Mouse (Mus musculus) erythroid progenitor cell, adult 5-6 weeks (primary cell): ENCODE measurements around the gene Ubl4a. TPM values are rescaled to one million over a fixed set of nuclear protein-coding genes. Genes with fewer than 3 reads are reported as not detected.

Source experiments
- total RNA-seq, 2 experiments: library from RNA; stranded (forward) in 1 of 2; stranded (reverse) in 1 of 2; fragments of 150-400 nt in 1 of 2; fragments of 186-747, 209-891 nt in 1 of 2; gene quantifications; 2 replicates each; pipeline versions ENCODE4 v1.2.3 to v1.2.4; 2015 to 2017; ENCODE audit warnings: low replicate concordance in 2 of 2

Ubl4a gene
- total RNA-seq, 2 experiments from 2014 or later = 5.3 to 36.9 TPM

Other genes with a start within 250 kb of the Ubl4a start
- gene Opn1mw, start 245.8 kb downstream of the Ubl4a start, total RNA-seq (2015; ENCODE audit: low replicate concordance) = not detected in 2 replicates
- not detected in 2 replicates for gene Opn1mw, start 245.8 kb downstream of the Ubl4a start, total RNA-seq (2017; ENCODE audit: low replicate concordance)
- 26.3 and 37.3 TPM in 2 replicates for gene Mecp2, start 237.9 kb downstream of the Ubl4a start, total RNA-seq (2015; ENCODE audit: low replicate concordance)
- 24.9 and 28.2 TPM in 2 replicates for gene Mecp2, start 237.9 kb downstream of the Ubl4a start, total RNA-seq (2017; ENCODE audit: low replicate concordance)
- gene Tex28, start 205.4 kb downstream of the Ubl4a start, total RNA-seq (2015; ENCODE audit: low replicate concordance) = not detected in 2 replicates
- not detected in 2 replicates for gene Tex28, start 205.4 kb downstream of the Ubl4a start, total RNA-seq (2017; ENCODE audit: low replicate concordance)
- not detected in 2 replicates for gene Tktl1, start 196.0 kb downstream of the Ubl4a start, total RNA-seq (2015; ENCODE audit: low replicate concordance)
- gene Tktl1, start 196.0 kb downstream of the Ubl4a start, total RNA-seq (2017; ENCODE audit: low replicate concordance) = not detected in 2 replicates
- gene Flna, start 123.4 kb downstream of the Ubl4a start, total RNA-seq (2015; ENCODE audit: low replicate concordance) = 103 and 114 TPM in 2 replicates
- 122 and 133 TPM in 2 replicates for gene Flna, start 123.4 kb downstream of the Ubl4a start, total RNA-seq (2017; ENCODE audit: low replicate concordance)
- gene Emd, start 118.5 kb downstream of the Ubl4a start, total RNA-seq (2015; ENCODE audit: low replicate concordance) = 39.3 and 44.4 TPM in 2 replicates
- gene Emd, start 118.5 kb downstream of the Ubl4a start, total RNA-seq (2017; ENCODE audit: low replicate concordance) = 23.2 and 29.5 TPM in 2 replicates
- 718 and 731 TPM in 2 replicates for gene Rpl10, start 102.4 kb downstream of the Ubl4a start, total RNA-seq (2015; ENCODE audit: low replicate concordance)
- 354 and 377 TPM in 2 replicates for gene Rpl10, start 102.4 kb downstream of the Ubl4a start, total RNA-seq (2017; ENCODE audit: low replicate concordance)
- gene Taz, start 91.3 kb downstream of the Ubl4a start, total RNA-seq (2015; ENCODE audit: low replicate concordance) = 41.8 and 53.2 TPM in 2 replicates
- gene Taz, start 91.3 kb downstream of the Ubl4a start, total RNA-seq (2017; ENCODE audit: low replicate concordance) = 13.8 and 18.6 TPM in 2 replicates
- 108 and 154 TPM in 2 replicates for gene Dnase1l1, start 90.9 kb downstream of the Ubl4a start, total RNA-seq (2015; ENCODE audit: low replicate concordance)
- 73.7 and 110 TPM in 2 replicates for gene Dnase1l1, start 90.9 kb downstream of the Ubl4a start, total RNA-seq (2017; ENCODE audit: low replicate concordance)
- gene Atp6ap1, start 76.1 kb downstream of the Ubl4a start, total RNA-seq (2015; ENCODE audit: low replicate concordance) = 251 and 260 TPM in 2 replicates
- 152 and 179 TPM in 2 replicates for gene Atp6ap1, start 76.1 kb downstream of the Ubl4a start, total RNA-seq (2017; ENCODE audit: low replicate concordance)
- 185 and 200 TPM in 2 replicates for gene Gdi1, start 68.2 kb downstream of the Ubl4a start, total RNA-seq (2015; ENCODE audit: low replicate concordance)
- gene Gdi1, start 68.2 kb downstream of the Ubl4a start, total RNA-seq (2017; ENCODE audit: low replicate concordance) = 65.1 and 108 TPM in 2 replicates
- 20.5 and 38.1 TPM in 2 replicates for gene Fam50a, start 60.2 kb downstream of the Ubl4a start, total RNA-seq (2015; ENCODE audit: low replicate concordance)
- 30.1 and 43.0 TPM in 2 replicates for gene Fam50a, start 60.2 kb downstream of the Ubl4a start, total RNA-seq (2017; ENCODE audit: low replicate concordance)
- not detected in 2 replicates for gene Plxna3, start 44.2 kb downstream of the Ubl4a start, total RNA-seq (2015; ENCODE audit: low replicate concordance)
- not detected in 2 replicates for gene Plxna3, start 44.2 kb downstream of the Ubl4a start, total RNA-seq (2017; ENCODE audit: low replicate concordance)
- 15.1 and 20.9 TPM in 2 replicates for gene Lage3, start 19.6 kb downstream of the Ubl4a start, total RNA-seq (2015; ENCODE audit: low replicate concordance)
- gene Lage3, start 19.6 kb downstream of the Ubl4a start, total RNA-seq (2017; ENCODE audit: low replicate concordance) = 8.2 and 9.5 TPM in 2 replicates
- gene Slc10a3, start 131 bp upstream of the Ubl4a start, total RNA-seq (2015; ENCODE audit: low replicate concordance) = 1.8 and 9.6 TPM in 2 replicates
- gene Slc10a3, start 131 bp upstream of the Ubl4a start, total RNA-seq (2017; ENCODE audit: low replicate concordance) = 2.2 TPM in 1 of 2 replicates, not detected in the other
- gene Fam3a, start 20.1 kb upstream of the Ubl4a start, total RNA-seq (2015; ENCODE audit: low replicate concordance) = 6.3 and 12.3 TPM in 2 replicates
- gene Fam3a, start 20.1 kb upstream of the Ubl4a start, total RNA-seq (2017; ENCODE audit: low replicate concordance) = 0.68 and 3.6 TPM in 2 replicates
- 5.4 and 16.2 TPM in 2 replicates for gene Ikbkg, start 20.1 kb upstream of the Ubl4a start, total RNA-seq (2015; ENCODE audit: low replicate concordance)
- gene Ikbkg, start 20.1 kb upstream of the Ubl4a start, total RNA-seq (2017; ENCODE audit: low replicate concordance) = 12.8 and 16.8 TPM in 2 replicates
- gene G6pdx, start 56.0 kb upstream of the Ubl4a start, total RNA-seq (2015; ENCODE audit: low replicate concordance) = 63.7 and 64.9 TPM in 2 replicates
- gene G6pdx, start 56.0 kb upstream of the Ubl4a start, total RNA-seq (2017; ENCODE audit: low replicate concordance) = 38.5 and 45.2 TPM in 2 replicates
- not detected in 2 replicates for gene Gm6880, start 108.2 kb upstream of the Ubl4a start, total RNA-seq (2015; ENCODE audit: low replicate concordance)
- gene Gm6880, start 108.2 kb upstream of the Ubl4a start, total RNA-seq (2017; ENCODE audit: low replicate concordance) = not detected in 2 replicates
- not detected in 2 replicates for gene Olfr1326-ps1, start 201.7 kb upstream of the Ubl4a start, total RNA-seq (2015; ENCODE audit: low replicate concordance)
- gene Olfr1326-ps1, start 201.7 kb upstream of the Ubl4a start, total RNA-seq (2017; ENCODE audit: low replicate concordance) = not detected in 2 replicates
- gene Olfr1325, start 219.5 kb upstream of the Ubl4a start, total RNA-seq (2015; ENCODE audit: low replicate concordance) = not detected in 2 replicates
- 0.13 TPM in 1 of 2 replicates, not detected in the other for gene Olfr1325, start 219.5 kb upstream of the Ubl4a start, total RNA-seq (2017; ENCODE audit: low replicate concordance)